Comparison of ENCODE assay signal across 16 mouse cellular contexts in the genomic region with DNA sequence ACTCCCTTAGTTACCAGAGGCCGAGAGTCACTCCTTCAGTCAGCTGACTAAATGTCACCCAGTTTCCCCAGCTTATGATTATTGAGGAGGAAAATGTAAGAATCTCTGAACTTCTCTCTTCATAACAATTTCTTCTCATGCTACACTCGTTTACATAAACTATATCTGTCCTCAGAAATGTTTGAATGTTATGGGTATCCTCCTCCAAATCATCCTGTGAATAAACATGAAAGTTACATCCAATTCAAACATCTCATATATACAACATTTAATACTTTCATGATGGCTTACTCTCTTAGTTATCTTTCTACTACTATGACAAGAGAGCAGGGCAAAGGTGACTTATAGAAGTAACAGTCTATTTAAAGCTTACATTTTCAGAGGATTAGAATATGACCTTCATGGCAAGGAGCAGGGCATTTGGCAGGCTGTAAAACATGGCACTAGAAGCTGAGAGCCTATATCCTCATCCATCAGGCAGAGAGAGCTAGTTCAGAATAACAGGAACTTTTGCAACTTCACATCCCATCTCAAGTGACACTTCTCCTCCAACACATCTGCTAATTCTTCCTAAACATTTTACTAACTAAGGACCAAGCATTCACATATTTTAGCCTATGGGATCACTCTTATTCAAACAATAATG.
"Had no signal": no experiment of that assay in that cellular context is flagged by ENCODE, and none has a peak within 500 bp of the region (broad histone marks: within the 10 kb centered on the region; RNA-seq: fewer than 3 reads in every experiment).

No protein-coding gene starts in this region.

- H3K27ac ChIP-seq: neural tube, embryonic 13.5 days; neural tube, embryonic 15.5 days; stomach, embryonic 15.5 days; stomach, postnatal 0 days had no signal

- H3K4me1 ChIP-seq: neural tube, embryonic 13.5 days; stomach, embryonic 15.5 days had no signal

- H3K36me3 ChIP-seq: neural tube, embryonic 13.5 days; neural tube, embryonic 15.5 days; stomach, embryonic 15.5 days had no signal

- DNase-seq: retina, postnatal 1 day; right cerebral cortex, adult 18-20 months; right cerebral cortex, postnatal 14 days; right cerebral cortex, postnatal 25 days; right cerebral cortex, postnatal 4 days; spleen, adult 18-20 months; thymus, adult 18-20 months; thymus, adult 2 months; thymus, postnatal 14 days; thymus, postnatal 25 days; thymus, postnatal 36 days; thymus, postnatal 4 days had no signal

- H3K4me3 ChIP-seq: neural tube, embryonic 13.5 days; neural tube, embryonic 15.5 days; stomach, embryonic 15.5 days had no signal

- H3K4me2 ChIP-seq: neural tube, embryonic 13.5 days; neural tube, embryonic 15.5 days; stomach, embryonic 15.5 days had no signal

- H3K9me3 ChIP-seq: neural tube, embryonic 13.5 days; neural tube, embryonic 15.5 days; stomach, embryonic 15.5 days had no signal

- H3K27me3 ChIP-seq: neural tube, embryonic 13.5 days; neural tube, embryonic 15.5 days; stomach, embryonic 15.5 days had no signal

- H3K9ac ChIP-seq: neural tube, embryonic 13.5 days; neural tube, embryonic 15.5 days; stomach, embryonic 15.5 days had no signal
